ENCODE assay signal across 8 mouse cellular contexts in genomic region chr4:133024969-133025685, GRCm38 (mm10). TPM values are rescaled to one million over a fixed set of nuclear protein-coding genes. Genes with fewer than 3 reads are reported as not detected.
DNase-seq lines count a peak whose midpoint lies in the region; ATAC-seq and TF ChIP-seq lines count a peak whose summit lies in the region.
"Had no signal": no experiment of that assay in that cellular context is flagged by ENCODE, and none has a peak within 500 bp of the region (broad histone marks: within the 10 kb centered on the region; RNA-seq: fewer than 3 reads in every experiment).

No protein-coding gene starts in this region.

- peak overlapping the region; percentile 21 for H3K4me2 ChIP-seq in intestine, embryonic 14.5 days (ENCODE audit: low read length)
- H3K4me2 ChIP-seq in midbrain, embryonic 13.5 days (replicated peaks) = 0 out of 2 replicates have a peak overlapping the region, but pooled peaks have one; percentile 5

- peak; percentile 30 for ATAC-seq in intestine, embryonic 14.5 days (replicated peaks; ENCODE audit: low FRiP score, low TSS enrichment, low read depth)
- no peak for ATAC-seq in midbrain, embryonic 13.5 days

- whole genome bisulfite sequencing in intestine, embryonic 14.5 days = 17% methylated on average over 10 of the region's 10 CpGs
- 16% methylated on average over 10 of the region's 10 CpGs for WGBS in midbrain, embryonic 13.5 days

- intact Hi-C loops in gastrocnemius, postnatal 14 days (cut with DNase I; ENCODE audit: low total_unique reads) = no loop called here

- H3K36me3 ChIP-seq in E14TG2a.4 (ENCODE audit: insufficient read depth, low read length) = peaks cover 38% of the 10 kb centered on the region
- H3K36me3 ChIP-seq in intestine, embryonic 14.5 days (ENCODE audit: control insufficient read depth, insufficient read depth, low read length) = 0 out of 2 replicates have a peak, but pooled peaks cover 8% of the 10 kb centered on the region
- H3K36me3 ChIP-seq in midbrain, embryonic 13.5 days = peaks cover 10% of the 10 kb centered on the region; the same call in 1 of the 2 replicates

- no peak for TF ChIP-seq CTCF in E14TG2a.4 (conservative IDR thresholded peaks at IDR 0.05; ENCODE audit: low read length)

- H3K4me1 ChIP-seq in E14TG2a.4 (replicated peaks; ENCODE audit: low read depth, low read length) = peaks cover 99% of the 10 kb centered on the region
- peaks cover 67% of the 10 kb centered on the region for H3K4me1 ChIP-seq in intestine, embryonic 14.5 days (replicated peaks; ENCODE audit: control insufficient read depth, insufficient read depth, low read length)
- peaks cover 82% of the 10 kb centered on the region for H3K4me1 ChIP-seq in midbrain, embryonic 13.5 days (replicated peaks)

- H3K27me3 ChIP-seq in E14TG2a.4 (ENCODE audit: insufficient read depth, low read length) = no peaks in the 10 kb centered on the region
- no peaks in the 10 kb centered on the region for H3K27me3 ChIP-seq in intestine, embryonic 14.5 days (replicated peaks; ENCODE audit: control insufficient read depth, insufficient read depth, low read length)
- H3K27me3 ChIP-seq in midbrain, embryonic 13.5 days = no peaks in the 10 kb centered on the region

- H3K9me3 ChIP-seq in E14TG2a.4 (ENCODE audit: low read length) = no peaks in the 10 kb centered on the region
- H3K9me3 ChIP-seq in intestine, embryonic 14.5 days (ENCODE audit: control insufficient read depth, low read length) = no peaks in the 10 kb centered on the region
- no peaks in the 10 kb centered on the region for H3K9me3 ChIP-seq in midbrain, embryonic 13.5 days

- peak overlapping the region; percentile 48 for H3K27ac ChIP-seq in intestine, embryonic 14.5 days (ENCODE audit: low read depth)
- peak overlapping the region; percentile 64 for H3K27ac ChIP-seq in midbrain, embryonic 13.5 days
- H3K27ac ChIP-seq: macrophage had no signal

- peak; percentile 79 for DNase-seq in 3134 (ENCODE audit: extremely low read depth, insufficient read length, low spot score)
- peak; percentile 70 for DNase-seq in gastrocnemius, postnatal 14 days
- no peak for DNase-seq in intestine, embryonic 14.5 days (ENCODE audit: low spot score)
- DNase-seq in right cerebral cortex, adult 2 months (ENCODE audit: low spot score in 2 of 2) = no peak
- no peak for DNase-seq in cerebellum, postnatal 4 days (ENCODE audit: low spot score in 2 of 2)

- 0 out of 2 replicates have a peak overlapping the region, but pooled peaks have one; percentile 2 for H3K9ac ChIP-seq in intestine, embryonic 14.5 days (ENCODE audit: low read length)
- H3K9ac ChIP-seq in midbrain, embryonic 13.5 days (replicated peaks) = peak overlapping the region; percentile 28; the same call in 1 of the 2 replicates

- peak overlapping the region; percentile 30; the same call in 1 of the 2 replicates for H3K4me3 ChIP-seq in E14TG2a.4 (replicated peaks; ENCODE audit: low read length)
- H3K4me3 ChIP-seq in intestine, embryonic 14.5 days (ENCODE audit: low read depth, low read length) = no peak overlapping the region
- no peak overlapping the region for H3K4me3 ChIP-seq in midbrain, embryonic 13.5 days (replicated peaks)

RNA-seq across cellular contexts. Expression of gene Ahdc1, which starts 14.1 kb away (rescaled TPM):
- total RNA-seq in gastrocnemius, postnatal 14 days (2021) = 10 to 100 TPM; 37.1 to 56.1 TPM
- polyA plus RNA-seq in intestine, embryonic 14.5 days (2014; fragmentation: Nextera tagmentation; extraction: Ambion mirVana) = 7.3 and 8.1 TPM in 2 replicates
- polyA plus RNA-seq in midbrain, embryonic 13.5 days (2015; fragmentation: Nextera tagmentation; extraction: Ambion mirVana) = 10.4 and 12.6 TPM in 2 replicates

RNA-seq across cellular contexts. Expression of gene Fgr, which starts 51.2 kb away (rescaled TPM):
- under 1 TPM; 0.10 to 0.16 TPM for total RNA-seq in gastrocnemius, postnatal 14 days (2021)
- polyA plus RNA-seq in intestine, embryonic 14.5 days (2014; fragmentation: Nextera tagmentation; extraction: Ambion mirVana) = 0.62 and 0.99 TPM in 2 replicates
- 0.12 TPM in 1 of 2 replicates, not detected in the other for polyA plus RNA-seq in midbrain, embryonic 13.5 days (2015; fragmentation: Nextera tagmentation; extraction: Ambion mirVana)

Comparison
In these comparisons a context has a peak if more than half of its experiments do, and no peak if none do; other contexts are left out.
1. DNase-seq: peak in 3134 (single experiment) and gastrocnemius, postnatal 14 days (single experiment); none in intestine, embryonic 14.5 days (single experiment), right cerebral cortex, adult 2 months (0 of 2) and cerebellum, postnatal 4 days (0 of 2).